Mouse (Mus musculus): ENCODE data around the gene Rps6ka2. TPM values are rescaled to one million over a fixed set of nuclear protein-coding genes. Genes with fewer than 3 reads are reported as not detected.
A peak's percentile ranks its signal among the peaks of the same experiment; 100 is the strongest.
"Not testable (repeated sequence)": the region's sequence is repeated elsewhere in the genome, so short reads cannot be mapped to it uniquely, and the experiment has no call there.

Gene Rps6ka2
- polyA plus RNA-seq (2012; rRNA removed): 12.6 and 15.6 TPM in 2 replicates

GRCm38 (mm10) chr17:7169627-7170303, at the start of gene Rps6ka2:
Gene Rps6ka2, plus strand, starts transcription at chr17:7170115.
- Histone ChIP-seq H3K27ac (ENCODE audit: control insufficient read depth, insufficient read depth, low read depth, low read length) (peak within 1 kb of the TSS; percentile 80), H3K4me3 (ENCODE audit: control insufficient read depth, low read depth, low read length) (peak within 1 kb of the TSS; percentile 85), H3K36me3 (ENCODE audit: control insufficient read depth, insufficient read depth, low read length) (no peaks in the 10 kb centered on the region), H3K27me3 (ENCODE audit: control insufficient read depth, insufficient read depth, low read length) (no peaks in the 10 kb centered on the region), H3K4me1 (ENCODE audit: control insufficient read depth, insufficient read depth, low read length) (peaks cover 12% of the 10 kb centered on the region)
- peak; percentile 86 for TF ChIP-seq POLR2A (IDR thresholded peaks at IDR 0.05; ENCODE audit: control insufficient read depth, low read depth, low read length)
- no peak for TF ChIP-seq CTCF (IDR thresholded peaks at IDR 0.05; ENCODE audit: control insufficient read depth, insufficient read depth, insufficient replicate concordance, low read depth, low read length)

- H3K4me1 ChIP-seq (ENCODE audit: control insufficient read depth, insufficient read depth, low read length); H3K27ac ChIP-seq (ENCODE audit: control insufficient read depth, insufficient read depth, low read depth, low read length); H3K4me3 ChIP-seq (ENCODE audit: control insufficient read depth, low read depth, low read length); H3K36me3 ChIP-seq (ENCODE audit: control insufficient read depth, insufficient read depth, low read length); H3K27me3 ChIP-seq (ENCODE audit: control insufficient read depth, insufficient read depth, low read length): not testable (repeated sequence)
These were observed 49.1 kb upstream of the Rps6ka2 start for GRCm38 (mm10) chr17:7120835-7121234.

- H3K27me3 ChIP-seq (ENCODE audit: control insufficient read depth, insufficient read depth, low read length); H3K36me3 ChIP-seq (ENCODE audit: control insufficient read depth, insufficient read depth, low read length); H3K4me3 ChIP-seq (ENCODE audit: control insufficient read depth, low read depth, low read length); H3K27ac ChIP-seq (ENCODE audit: control insufficient read depth, insufficient read depth, low read depth, low read length); H3K4me1 ChIP-seq (ENCODE audit: control insufficient read depth, insufficient read depth, low read length): not testable (repeated sequence)
These were observed 47.4 kb upstream of the Rps6ka2 start for GRCm38 (mm10) chr17:7122554-7122953.

GRCm38 (mm10) chr17:7126475-7126874, 43.4 kb upstream of the Rps6ka2 start:
- H3K27me3 ChIP-seq (ENCODE audit: control insufficient read depth, insufficient read depth, low read length); H3K4me1 ChIP-seq (ENCODE audit: control insufficient read depth, insufficient read depth, low read length); H3K4me3 ChIP-seq (ENCODE audit: control insufficient read depth, low read depth, low read length); H3K27ac ChIP-seq (ENCODE audit: control insufficient read depth, insufficient read depth, low read depth, low read length); H3K36me3 ChIP-seq (ENCODE audit: control insufficient read depth, insufficient read depth, low read length): not testable (repeated sequence)

DNA sequence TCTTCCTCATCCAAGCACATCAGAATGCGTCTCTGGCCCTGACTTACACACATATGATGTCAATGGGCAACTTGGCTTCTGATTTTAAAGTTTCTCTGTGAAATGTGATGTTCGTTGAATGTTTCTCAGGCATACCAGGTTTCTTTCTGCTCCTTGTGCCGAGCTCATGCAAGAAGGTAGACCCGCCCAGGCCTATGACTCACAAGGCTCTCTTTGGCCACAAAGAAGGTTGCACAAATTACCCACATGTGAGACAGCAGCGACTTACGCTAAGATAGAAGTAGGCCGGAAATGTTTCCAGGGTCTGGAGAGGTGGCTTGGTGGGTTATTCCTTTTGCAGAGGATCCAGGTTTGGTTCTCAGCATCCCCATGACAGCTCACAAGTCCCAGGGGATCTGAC, 35.9 kb upstream of the Rps6ka2 start:
- H3K27me3 ChIP-seq (ENCODE audit: control insufficient read depth, insufficient read depth, low read length); H3K27ac ChIP-seq (ENCODE audit: control insufficient read depth, insufficient read depth, low read depth, low read length); H3K36me3 ChIP-seq (ENCODE audit: control insufficient read depth, insufficient read depth, low read length); H3K4me1 ChIP-seq (ENCODE audit: control insufficient read depth, insufficient read depth, low read length); H3K4me3 ChIP-seq (ENCODE audit: control insufficient read depth, low read depth, low read length): not testable (repeated sequence)

- H3K4me1 ChIP-seq (ENCODE audit: control insufficient read depth, insufficient read depth, low read length); H3K27ac ChIP-seq (ENCODE audit: control insufficient read depth, insufficient read depth, low read depth, low read length); H3K27me3 ChIP-seq (ENCODE audit: control insufficient read depth, insufficient read depth, low read length); H3K36me3 ChIP-seq (ENCODE audit: control insufficient read depth, insufficient read depth, low read length); H3K4me3 ChIP-seq (ENCODE audit: control insufficient read depth, low read depth, low read length): not testable (repeated sequence)
These were observed 34.6 kb upstream of the Rps6ka2 start for GRCm38 (mm10) chr17:7135277-7135676.

DNA sequence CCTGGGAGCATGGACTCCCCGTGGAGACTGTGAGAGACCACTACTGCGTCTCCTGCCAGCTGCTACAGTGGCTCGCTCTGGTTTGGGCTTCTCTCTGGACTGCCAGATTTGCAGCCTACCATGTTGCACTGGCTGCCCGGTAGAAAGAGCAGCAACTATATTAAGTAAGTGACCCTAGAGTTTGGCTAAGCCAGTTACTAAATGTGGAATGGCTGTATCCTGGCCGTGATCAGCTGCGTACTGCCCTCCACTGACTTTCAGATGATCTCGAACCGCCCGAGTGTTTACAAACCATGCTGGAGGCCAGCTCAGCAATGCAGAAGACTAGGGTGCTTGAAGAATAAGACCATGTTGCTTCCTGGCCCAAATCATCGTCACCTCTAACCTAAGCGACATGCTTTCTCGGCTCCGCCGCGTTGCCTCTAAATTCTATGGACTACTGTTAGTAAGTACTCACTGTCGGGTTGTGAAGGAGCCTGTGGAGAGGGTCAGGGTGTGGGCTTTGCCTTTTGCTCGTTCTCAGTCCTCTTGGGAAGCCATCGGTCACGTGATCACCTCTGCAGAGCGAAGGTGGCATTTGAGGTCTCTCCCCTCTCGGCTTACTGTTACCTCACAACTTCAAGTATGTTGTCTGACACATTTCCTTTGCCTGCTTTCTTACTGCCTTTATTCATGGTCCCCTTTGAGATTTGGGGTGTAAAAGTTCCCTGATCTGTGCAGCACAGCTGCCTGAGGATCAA, 31.6 kb upstream of the Rps6ka2 start:
- Histone ChIP-seq H3K4me1 (ENCODE audit: control insufficient read depth, insufficient read depth, low read length) (no peaks in the 10 kb centered on the region), H3K27ac (ENCODE audit: control insufficient read depth, insufficient read depth, low read depth, low read length) (no peak overlapping the region), H3K4me3 (ENCODE audit: control insufficient read depth, low read depth, low read length) (no peak overlapping the region), H3K36me3 (ENCODE audit: control insufficient read depth, insufficient read depth, low read length) (no peaks in the 10 kb centered on the region), H3K27me3 (ENCODE audit: control insufficient read depth, insufficient read depth, low read length) (no peaks in the 10 kb centered on the region)
- no peak for TF ChIP-seq CTCF (IDR thresholded peaks at IDR 0.05; ENCODE audit: control insufficient read depth, insufficient read depth, insufficient replicate concordance, low read depth, low read length)
- TF ChIP-seq POLR2A (IDR thresholded peaks at IDR 0.05; ENCODE audit: control insufficient read depth, low read depth, low read length): no peak

DNA sequence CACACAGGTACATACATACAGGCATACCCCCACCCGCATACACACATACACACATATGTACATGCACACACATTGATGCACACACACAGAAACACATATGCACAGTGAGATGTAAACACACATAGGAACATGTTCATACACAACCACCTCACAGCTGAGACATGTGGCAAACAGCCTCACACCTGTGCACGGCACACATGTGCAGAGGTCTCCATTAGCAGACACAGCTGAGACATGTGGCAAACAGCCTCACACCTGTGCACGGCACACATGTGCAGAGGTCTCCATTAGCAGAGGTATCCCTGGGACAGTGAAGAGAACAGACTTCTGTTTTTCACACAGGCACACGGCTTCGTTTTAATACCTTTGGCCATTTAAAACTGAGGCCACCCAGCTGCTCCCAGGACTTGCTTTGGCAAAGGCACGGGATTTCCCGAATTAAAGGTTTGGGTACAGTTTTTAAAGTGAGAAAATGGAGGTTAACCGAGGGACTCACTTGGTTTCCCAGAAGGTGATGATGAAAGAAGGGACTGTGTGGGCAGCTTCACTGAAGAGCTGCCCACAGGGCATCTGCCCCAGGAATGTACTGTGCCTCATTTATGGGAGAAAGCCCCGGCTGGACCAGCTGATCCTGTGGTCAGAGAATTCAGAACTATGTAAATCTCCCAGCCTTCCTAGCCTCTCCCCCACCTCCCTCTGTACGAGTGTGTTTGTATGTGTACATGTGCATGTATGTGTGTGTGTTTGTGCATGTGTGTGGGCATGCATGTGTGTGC, 29.3 kb upstream of the Rps6ka2 start:
- no peaks in the 10 kb centered on the region for H3K36me3 ChIP-seq (ENCODE audit: control insufficient read depth, insufficient read depth, low read length)
- H3K4me3 ChIP-seq (ENCODE audit: control insufficient read depth, low read depth, low read length): no peak overlapping the region
- H3K27me3 ChIP-seq (ENCODE audit: control insufficient read depth, insufficient read depth, low read length): no peaks in the 10 kb centered on the region
- no peak overlapping the region for H3K27ac ChIP-seq (ENCODE audit: control insufficient read depth, insufficient read depth, low read depth, low read length)
- no peak for TF ChIP-seq CTCF (IDR thresholded peaks at IDR 0.05; ENCODE audit: control insufficient read depth, insufficient read depth, insufficient replicate concordance, low read depth, low read length)
- TF ChIP-seq POLR2A (IDR thresholded peaks at IDR 0.05; ENCODE audit: control insufficient read depth, low read depth, low read length): no peak
- no peaks in the 10 kb centered on the region for H3K4me1 ChIP-seq (ENCODE audit: control insufficient read depth, insufficient read depth, low read length)

Measured in testis, adult 2 months (tissue).